Mouse (Mus musculus) layer of hippocampus, adult 9-10 months (tissue): Measurements from ENCODE around the gene Anxa6.

Experiments used
- DNase-seq: peaks from one replicate; pipeline ENCODE4 v3.0.0; 2022; ENCODE audit warnings: low spot score

Gene Anxa6

DNA sequence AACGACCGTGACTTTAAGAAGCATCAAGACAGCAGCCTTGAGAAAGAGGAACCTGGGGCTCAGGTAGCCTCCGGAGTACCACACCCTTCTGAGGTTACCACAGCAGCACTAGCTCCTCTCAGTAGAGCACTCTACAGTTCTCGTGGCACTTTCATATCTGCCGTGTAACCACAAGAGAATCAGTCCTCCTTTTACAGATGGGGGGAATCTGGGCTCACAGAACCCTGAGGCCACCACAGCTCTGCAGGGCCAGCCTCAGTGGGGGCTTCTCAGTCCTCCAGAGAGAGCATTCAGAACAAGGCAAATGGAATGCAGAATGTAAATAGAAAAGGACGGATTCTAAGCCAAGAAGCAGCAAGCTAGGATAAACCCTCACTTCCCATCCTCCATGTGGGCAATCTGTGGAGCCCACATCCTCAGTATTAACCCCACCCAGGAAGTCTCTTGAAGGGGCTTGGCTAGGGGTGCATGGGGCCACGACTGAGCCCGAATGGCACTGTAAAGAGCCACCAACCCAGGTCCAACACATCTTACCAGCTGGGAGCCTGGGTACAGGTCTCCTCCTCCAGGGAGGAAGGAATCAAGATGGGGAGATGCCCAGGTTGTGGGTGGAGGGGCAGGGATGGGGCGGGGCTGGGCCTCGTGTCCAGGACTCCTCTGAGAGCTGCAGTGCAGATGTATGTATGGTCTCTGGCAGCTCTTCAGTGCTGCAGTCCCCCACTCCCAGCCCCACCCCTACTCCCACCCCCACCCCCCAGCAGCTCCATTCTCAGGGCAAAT lies 1.8 kb downstream of the Anxa6 start:
- no peak for DNase-seq

DNA sequence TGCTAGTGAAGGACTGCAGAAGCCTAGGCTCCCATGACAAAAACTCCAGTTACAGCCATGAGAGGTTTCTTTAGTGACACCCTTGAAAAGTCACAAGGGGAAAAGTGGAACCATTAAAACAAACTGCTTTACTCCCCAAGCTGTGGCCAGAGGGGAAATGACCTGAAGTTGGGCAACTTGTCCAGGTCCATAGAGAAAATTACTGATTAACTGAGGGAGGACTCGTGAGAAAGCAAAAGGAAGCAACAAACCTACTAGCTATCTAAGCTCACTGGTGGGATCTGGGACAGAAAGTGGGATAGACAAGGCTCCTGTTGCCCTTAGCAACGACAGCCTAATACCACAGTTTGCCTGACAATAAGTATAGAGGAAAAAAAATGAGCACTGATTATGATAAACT lies 4.7 kb downstream of the Anxa6 start:
- no peak for DNase-seq

DNA sequence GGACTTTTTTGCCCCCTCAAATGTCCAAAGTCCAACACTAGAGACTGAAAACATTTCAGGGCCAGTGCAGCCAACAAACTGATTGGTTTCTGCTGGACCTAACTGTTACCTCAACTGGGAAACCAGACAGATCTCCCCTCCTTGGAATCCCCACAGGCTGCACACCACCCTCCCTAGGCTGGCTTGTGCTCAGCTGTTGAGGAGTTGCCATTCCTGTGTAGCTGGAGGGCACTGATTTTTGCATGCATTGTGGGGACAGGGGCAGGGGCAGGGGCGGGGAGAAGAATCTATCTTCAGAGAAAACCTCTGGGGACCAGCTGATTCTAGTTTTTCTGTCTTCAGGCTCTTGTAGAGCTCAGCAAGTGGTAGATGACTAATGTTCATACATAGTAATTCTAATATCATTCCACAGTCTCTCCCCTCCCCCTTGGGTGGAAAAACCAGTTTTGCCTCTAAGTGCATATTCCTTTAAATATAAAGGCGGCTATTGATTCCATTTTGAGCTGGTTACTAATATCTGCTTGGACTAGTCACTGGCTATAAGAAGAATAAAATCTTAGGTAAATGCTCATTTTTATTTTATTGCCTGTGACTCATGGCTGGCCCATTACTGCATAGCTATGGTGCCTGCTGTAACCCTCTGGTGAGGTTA lies 5.9 kb downstream of the Anxa6 start:
- no peak for DNase-seq

DNA sequence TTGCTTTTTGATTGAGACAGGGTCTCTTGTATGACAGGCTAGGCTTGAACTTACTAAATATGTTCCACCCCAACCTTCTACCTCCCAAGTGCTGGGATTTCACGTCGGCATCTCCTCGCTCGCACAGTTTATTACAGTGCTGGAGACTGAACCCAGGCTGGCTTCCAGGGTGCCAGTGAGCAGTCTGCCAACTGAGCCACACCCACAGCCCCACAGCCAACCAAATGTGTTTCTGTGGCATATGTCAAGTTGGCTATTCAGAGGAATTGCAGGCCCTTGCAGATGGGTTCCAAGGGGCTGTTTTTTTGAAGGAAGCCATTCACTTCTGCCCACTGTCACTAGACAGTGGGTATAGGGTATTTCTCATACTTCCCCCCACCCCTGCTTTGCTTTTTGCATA lies 7.3 kb downstream of the Anxa6 start:
- DNase-seq = no peak

DNA sequence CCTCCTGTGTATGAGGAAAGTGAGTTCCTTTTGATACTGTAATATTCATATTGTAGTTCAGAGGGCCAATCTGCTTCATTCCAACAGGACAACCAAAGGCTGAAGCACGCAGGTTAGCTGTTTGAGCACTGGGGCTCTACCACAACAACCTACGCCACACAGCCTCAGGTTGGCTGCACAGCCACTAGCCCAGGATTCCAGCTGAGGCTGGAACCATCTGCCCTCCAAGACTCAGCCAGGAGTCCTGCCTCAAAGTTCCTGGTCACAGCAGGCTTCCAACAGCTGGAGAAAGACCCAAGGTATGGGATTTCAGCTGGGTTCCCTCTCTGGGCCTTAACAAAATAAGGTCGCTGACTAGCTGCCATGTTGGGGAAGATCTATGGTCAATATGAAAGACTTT lies 9.7 kb downstream of the Anxa6 start:
- DNase-seq = no peak

DNA sequence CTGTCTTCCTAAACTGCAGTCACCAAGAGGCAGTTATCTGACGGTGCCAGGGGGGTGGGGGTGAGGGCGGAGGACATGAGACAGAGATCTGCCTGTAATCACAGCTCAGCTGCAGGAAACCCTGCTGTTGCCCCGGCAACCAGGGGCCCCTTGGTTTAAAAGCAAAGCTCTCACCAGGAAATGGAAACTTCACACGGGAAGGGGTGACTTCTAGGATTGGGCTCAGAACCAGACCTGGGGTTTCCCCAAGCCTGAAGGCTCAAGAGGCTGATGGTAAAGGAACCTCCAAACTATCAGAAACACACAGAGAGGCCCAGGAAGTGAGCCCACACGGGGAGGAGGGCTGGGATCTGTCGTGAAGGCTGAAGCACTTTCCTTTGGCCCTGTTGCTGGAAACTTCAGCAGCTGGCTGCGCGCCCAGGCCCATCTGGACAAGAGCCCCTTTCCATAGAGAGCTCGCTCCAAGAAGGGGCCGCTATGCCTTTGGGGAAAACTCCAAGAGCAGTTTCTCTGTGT lies 10.1 kb downstream of the Anxa6 start:
- DNase-seq = no peak

DNA sequence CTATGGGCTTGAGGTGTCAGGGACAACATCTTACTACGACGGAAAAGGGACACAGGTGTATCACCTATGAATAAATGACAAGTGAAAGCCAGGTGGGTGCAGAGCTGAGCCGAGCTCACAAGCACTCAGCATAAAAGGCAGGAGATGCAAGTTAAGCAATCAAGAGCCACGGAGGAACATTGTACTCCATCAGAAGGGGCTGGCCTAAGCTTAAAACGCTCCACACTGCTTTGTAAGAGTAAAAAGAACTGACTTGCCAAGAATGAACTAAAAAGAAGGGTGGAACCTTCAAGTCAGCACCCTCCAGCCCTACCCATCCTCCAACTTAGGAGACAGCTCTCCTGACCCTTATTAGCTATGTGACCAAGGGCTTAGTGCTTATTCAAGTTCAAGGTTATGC lies 10.7 kb downstream of the Anxa6 start:
- no peak for DNase-seq

DNA sequence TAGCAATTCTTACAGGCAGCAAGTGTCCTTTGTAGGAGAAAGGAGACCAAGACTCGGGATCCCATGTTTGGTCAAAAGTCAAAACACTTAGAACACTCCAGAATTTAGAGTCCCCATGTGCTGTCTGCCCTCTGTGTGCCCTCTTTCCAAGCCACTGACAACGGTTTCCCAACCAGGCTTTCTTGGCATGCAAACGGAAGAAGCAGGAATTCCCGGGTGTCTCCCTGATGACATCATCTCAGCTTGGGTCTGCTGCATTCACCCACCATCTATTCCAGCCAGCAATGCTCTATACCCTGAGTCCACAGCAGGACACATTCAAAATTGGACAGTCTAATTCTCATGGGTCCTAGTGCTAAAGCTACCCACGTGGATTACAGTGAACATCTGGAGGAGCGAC lies 11.4 kb downstream of the Anxa6 start:
- no peak for DNase-seq

DNA sequence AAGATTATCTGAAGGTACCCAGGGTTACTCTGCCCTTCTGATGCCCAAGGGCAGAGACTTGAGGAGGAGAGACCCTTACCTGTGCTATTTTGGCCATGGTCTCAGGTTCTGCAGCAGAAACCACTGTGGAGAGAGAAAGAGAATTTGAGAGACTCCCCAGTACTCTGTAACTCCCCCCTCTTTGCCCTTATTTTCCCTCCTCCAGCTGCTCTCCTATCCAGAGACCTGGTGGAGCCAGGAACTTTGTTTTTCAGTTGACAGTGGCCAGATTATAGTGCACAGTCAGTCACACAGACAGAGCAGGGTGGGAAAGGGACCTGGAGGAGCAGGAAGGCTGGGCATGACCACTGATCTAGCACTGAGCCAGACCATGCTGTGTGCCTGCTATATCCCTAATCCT lies 11.8 kb downstream of the Anxa6 start:
- DNase-seq = no peak

DNA sequence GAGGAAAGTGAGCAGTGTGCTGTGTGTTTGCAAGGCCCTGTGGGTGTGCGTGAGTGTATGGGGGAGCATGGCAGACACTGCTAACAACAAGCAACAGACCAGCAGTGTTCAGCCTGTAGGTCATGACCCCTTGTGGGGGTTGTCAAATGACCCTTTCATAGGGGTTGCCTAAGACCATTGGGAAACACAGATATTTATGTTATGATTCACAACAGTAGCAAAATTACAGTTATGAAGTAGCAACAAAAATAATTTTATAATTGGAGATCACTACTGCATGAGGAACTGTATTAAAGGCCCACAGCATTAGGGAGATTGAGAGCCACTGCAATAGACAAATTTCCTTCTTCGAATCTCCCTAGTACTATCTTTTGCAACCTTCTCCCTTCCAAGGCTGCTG lies 13.5 kb downstream of the Anxa6 start:
- DNase-seq = no peak

DNA sequence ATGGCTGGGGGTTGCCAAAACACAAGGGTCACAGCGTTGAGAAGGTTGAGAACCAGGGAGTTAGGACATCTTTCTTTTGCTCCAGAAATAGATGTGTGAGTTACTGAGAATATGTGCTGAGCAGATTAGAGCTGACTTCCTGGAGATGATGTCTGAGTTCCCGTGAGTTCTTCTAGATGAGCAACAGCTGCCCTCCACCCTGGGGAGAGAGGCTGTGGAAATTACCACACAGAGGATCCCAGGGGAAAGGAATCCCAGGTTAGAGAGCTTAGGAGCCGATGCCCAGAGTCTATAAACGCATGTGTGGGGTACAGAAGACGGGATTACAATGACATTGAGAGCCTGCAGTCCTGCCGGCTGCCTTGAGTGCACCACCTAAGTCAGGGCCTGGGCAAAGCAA lies 15.2 kb downstream of the Anxa6 start:
- DNase-seq = no peak

DNA sequence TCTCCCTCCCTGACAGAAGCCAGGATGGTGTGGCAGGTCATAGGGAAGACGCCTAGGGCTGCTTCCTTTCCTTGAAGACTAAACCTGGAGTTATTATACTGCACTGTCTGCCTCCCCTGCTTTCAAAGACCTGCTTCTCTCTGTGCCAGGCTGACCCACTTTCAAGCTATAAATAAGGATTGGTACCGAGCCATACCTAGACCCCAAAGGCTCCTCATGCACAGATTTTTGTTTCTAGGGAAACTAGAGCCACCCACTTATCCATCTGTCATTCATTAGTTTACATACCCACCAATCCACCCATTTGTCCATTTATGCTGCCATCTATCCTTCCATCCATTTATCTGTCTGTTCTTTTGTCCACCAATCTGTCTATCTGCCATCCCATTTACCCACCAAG lies 16.0 kb downstream of the Anxa6 start:
- peak; percentile 32 for DNase-seq

DNA sequence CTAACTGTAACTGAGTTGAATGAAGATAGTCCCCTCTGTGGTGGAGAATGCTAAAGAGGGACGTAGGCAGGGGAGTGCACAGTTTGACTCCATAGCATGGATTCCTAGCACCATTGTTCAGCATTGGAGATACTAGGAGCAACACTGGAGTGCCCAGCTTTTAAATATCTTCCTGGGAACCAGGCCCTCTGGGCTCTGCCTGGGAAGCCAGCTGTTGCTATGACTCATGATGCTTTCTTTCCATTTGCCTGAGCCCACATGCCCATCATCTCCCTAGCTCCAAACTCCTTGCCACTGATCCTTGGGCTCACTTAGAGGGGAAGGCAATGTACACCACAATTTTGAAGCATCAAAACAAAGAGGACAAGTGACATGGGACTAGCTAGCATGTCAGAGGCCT lies 16.5 kb downstream of the Anxa6 start:
- DNase-seq = no peak

DNA sequence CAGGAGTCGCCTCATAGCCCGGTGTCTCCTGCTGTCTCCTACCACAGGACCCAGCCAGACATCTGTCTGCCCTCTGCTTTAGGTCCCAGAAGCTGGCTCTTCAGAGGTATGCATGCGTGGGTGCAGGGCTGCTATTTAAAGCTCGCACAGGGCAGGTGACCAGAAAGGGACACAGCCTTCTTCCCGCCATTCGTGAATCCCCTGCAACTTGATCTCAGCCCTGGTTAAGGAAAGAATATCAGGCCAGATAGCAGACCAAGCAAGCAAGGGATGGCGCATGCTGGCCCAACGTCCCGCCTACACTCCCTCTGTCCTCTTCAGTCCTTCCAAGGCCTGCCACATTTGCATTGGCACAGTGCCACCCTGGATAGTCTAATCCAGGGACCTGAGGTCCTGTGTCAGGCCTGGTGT lies 17.4 kb downstream of the Anxa6 start:
- no peak for DNase-seq

DNA sequence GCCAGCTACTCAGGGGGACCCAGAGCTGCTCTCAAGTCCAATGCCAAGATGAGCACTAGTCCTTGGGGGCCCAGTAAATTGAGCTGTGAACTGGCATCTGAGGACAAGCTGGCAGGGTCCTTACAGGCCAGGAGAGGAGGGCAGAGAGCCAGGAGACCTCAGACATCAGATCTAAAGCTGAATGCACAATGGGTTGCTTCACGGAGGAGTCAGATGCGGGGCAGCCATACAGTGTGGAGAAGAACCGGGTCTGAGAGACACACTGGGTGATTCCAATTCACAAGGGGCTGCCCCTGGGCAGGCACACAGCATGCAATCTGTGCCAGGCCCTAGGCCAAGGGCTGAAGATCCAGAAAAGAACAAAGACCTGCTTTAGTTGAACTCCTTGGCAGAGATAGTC lies 18.0 kb downstream of the Anxa6 start:
- DNase-seq = no peak

DNA sequence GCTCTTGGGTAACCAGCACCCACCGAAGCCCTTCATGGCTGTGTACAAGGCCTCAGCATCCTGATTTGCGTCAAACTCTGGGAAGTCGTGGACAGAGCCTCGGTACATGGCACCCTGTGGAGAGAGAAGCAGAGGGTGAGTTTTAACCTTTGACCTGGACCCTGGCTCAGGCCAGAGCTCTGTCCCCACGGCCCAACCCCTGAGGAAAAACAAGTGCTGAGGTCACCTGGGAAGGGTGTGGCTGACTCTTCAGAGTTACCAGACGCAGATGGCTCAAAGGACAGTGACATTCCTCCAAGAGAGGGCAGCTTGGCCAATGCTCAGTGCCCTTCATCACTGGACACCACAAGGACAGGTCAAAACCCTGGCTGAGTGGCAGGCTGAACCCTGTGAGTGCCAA lies 19.4 kb downstream of the Anxa6 start:
- DNase-seq = no peak

DNA sequence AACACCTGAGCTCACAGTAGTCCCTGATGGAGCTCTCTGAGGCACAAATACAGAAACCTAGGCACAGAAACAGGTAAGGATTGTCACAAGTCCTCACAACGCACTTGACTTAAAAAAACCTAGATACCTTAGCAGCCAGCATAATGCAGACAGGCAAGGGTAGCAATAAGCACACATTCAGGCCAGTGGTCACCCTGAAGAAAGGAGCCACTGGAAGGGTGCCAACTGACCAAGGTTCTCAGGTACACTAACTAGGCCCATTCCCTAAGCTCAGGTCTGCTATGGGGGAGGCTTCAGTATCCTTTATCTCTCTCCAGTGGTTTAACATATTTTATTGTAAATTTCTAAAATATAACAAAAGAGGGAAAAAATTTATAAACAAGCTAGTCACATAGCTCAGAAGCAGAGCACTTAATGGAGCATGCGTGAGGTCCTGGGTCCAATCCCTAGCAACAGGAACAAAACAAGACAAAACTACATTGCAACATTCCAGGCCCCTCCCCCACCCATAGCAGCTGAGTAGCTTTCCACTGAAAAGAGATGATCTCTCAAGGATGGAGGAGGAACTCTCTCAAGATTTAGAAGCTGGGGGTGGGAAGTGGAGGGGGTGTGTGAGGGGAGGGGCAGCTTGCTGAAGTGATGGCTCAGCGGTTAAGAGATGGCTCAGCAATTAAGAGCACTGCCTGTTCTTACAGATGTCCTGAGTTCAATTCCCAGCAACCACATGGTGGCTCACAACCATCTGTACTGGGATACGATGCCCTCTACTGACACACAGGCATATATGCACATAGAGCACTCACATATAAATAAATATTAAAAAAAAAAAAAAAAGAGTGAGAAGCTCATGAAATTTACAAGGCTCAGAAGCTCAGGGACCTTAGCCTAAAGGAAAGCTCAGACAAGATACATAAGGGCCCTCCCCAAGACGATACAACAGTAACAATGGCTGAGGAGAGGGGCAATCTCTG lies 20.4 kb downstream of the Anxa6 start:
- DNase-seq = no peak

DNA sequence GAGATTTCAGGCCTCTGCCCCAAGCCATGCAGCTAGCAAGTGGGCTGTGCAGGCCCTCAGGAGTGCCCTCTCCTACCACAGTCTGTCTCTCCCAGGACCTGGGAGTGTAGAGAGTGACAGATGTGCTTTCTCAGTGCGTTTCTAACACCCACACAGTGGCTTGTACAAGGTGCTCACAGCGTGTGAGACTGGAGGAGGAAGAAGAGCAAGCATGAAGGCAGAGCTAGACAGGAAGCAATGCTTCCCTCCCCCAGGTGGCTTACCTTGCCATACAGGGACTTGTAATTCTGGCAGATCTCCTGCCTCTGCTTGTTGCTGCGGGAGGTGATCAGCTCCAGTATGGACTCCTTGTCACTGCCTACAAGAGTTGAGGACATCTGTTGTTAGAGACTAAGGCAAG lies 21.8 kb downstream of the Anxa6 start:
- DNase-seq = no peak

DNA sequence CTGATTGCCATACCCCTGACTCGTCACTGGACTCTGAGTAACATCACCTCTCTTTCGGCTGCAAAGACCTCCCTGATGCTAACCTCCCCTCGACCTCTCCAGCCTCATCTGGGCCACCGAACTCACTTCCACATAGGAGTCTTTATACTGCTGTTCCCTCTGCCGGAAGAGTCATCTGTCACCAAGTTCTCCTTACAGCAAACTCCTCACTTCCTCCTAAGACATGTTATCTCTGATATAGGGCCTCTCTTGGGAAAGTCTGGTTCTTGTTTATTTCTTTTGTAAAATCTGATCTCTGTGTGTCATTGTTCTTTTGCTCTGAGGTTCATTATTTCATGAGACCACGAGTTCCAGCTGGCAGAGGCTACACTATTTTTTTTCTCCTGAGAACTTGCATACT lies 25.0 kb downstream of the Anxa6 start:
- DNase-seq = no peak

DNA sequence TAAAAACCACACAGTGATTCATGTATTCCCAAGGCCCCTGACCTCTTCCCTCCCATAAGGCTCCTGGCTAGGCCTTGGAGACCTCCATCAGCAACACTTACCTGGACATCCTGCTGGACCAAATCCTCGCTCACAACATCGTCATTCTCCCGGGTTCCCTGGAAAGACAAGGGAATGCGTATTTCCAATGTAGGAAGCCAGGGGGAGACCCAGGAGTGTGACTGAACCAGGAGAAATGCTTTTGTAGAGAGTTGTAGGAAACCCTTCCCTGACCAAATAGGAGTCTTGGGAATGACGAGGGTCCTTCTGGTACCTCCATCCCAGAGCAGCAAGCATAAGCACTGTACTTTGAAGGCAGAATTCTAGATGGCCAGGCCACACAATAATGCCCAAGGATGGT lies 27.6 kb downstream of the Anxa6 start:
- no peak for DNase-seq

DNA sequence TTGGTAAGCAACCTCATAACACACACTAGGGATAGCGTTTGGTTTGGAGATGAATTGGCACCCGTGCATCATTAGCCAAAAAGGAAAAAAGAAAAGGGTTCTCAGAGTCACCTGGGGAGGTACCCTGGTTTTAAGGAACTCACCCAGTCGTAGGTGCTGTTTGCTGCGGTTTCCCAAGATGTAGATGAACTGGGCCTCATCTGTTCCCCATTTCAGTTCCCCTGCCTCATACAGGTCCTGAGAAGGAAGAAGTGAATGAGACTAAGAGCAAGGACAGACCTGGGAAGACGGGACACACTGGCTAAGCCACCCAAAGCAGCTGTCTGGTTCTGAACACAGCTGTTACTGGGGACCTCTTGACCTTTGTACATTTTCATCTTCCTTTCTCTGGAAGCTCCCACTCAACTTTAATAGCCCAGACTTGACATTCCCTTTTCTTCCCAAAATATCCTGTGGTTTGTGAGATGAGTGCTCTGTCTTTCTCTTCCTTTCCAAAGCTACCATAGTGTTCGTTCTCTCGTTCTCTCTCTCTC lies 28.2 kb downstream of the Anxa6 start:
- no peak for DNase-seq

DNA sequence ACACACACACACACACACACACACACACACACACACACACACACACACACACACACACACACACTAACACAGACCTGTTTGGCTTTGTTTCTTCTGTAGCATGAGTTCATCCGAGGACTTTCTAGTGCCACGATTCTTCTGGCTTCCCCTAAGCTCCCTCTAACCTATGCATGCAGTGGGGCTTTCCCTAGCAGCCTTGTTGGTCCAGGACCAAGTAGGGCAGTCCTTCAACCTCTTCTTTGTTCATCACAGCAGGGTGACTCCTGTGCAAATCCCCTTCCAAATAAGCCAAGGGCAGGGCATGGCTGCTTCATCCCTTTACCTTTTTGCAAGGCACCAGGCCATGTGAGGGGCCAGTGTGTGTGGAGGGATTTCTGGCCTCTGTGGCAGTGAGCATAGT lies 34.5 kb downstream of the Anxa6 start:
- DNase-seq = no peak
